Mouse (Mus musculus): ENCODE measurements around the gene Amn1.

The Amn1 gene

DNA sequence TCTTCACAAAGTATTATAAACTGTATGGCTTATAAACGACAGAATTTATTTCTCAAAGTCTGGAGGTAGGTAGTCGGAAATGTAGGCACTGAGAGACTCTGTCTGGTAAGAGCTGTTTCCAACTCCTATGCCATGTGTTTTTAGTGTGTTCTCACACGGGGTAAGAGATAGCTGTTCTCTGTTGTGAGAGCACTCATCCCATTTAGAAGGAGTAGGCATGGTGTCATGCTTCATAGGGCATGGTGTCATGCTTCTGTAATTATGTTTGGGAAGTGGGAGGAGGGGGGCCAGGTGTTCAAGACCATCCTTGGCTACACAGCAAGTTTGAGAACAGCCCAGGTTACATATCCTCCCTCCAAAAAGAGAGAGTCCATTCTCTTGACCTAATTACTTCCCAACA lies 80.9 kb downstream of the Amn1 start:
- DNase-seq (ENCODE audit: low spot score) = no peak
